Mouse (Mus musculus): ENCODE results near the gene Thnsl1.
"Not testable (repeated sequence)": the region's sequence is repeated elsewhere in the genome, so short reads cannot be mapped to it uniquely, and the experiment has no call there.

Gene Thnsl1

GRCm38 (mm10) chr2:21244104-21244503, 38.6 kb downstream of the Thnsl1 start:
- not testable (repeated sequence) for DNase-seq

GRCm38 (mm10) chr2:21244986-21245385, 39.5 kb downstream of the Thnsl1 start:
- no peak for DNase-seq

- DNase-seq: no peak
Observed at GRCm38 (mm10) chr2:21245477-21246102, 40.1 kb downstream of the Thnsl1 start.

DNA sequence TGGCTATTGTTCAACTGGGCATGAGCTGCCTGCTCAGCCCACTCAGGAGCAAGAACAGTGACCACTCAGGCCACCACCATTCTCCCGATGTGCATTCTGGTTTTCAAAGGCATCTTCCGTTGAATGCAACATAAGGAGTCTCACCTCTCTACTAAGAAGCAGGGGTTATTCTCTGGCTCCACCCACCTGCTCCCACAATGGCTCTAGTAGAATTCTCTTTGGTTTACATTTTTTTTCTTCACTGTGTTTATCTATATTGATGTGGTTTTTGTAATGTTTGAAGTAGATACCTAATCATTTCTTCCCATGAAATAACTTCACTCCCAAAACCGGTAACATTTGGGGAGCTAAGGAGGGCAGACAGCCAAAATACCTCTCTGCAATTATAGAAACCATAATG, 48.1 kb downstream of the Thnsl1 start:
- DNase-seq: no peak

- no peak for DNase-seq
Observed at GRCm38 (mm10) chr2:21254308-21254707, 48.8 kb downstream of the Thnsl1 start.

DNA sequence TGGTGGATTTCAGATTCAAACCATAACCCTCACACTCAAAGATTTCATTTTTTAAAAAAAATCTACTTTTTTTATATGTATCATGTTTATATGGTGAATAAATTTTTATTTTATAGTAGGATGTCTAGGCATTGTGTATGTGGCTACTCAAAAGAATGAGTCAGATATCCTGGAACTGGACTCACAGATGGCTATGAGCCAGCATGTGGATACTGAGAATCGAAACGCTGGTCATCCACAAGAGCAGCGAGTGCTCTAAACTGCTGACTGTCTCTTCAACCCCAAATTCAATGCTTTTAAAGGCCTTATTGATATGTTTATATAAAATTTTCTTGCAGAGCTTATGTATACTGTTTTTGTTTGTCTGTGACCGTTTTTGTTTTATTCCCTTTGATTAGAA, 52.8 kb downstream of the Thnsl1 start:
- DNase-seq: no peak

- no peak for DNase-seq
Observed at GRCm38 (mm10) chr2:21259081-21259480, 53.6 kb downstream of the Thnsl1 start.

DNA sequence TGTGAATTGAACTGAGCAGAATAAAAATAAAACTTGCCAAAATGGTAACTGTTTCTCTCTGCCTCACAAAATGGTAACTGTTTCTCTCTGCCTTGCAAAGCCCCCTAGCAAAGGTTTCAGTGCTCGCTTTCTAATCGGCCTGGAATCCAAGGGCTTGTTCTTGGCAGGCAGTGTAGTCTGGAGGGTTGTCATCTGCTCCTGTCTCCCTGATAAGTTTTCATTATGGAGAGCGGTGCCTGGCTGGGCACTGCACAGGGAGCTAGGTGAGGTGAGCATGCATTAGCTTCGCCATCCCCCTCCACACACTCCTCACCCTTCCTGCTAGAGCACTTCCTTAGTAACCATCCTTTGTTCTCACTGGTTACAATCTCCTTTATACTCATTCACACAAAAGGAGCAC, 54.5 kb downstream of the Thnsl1 start:
- DNase-seq: no peak

GRCm38 (mm10) chr2:21261370-21262006, 56.0 kb downstream of the Thnsl1 start:
- peak; percentile 35 for DNase-seq

DNA sequence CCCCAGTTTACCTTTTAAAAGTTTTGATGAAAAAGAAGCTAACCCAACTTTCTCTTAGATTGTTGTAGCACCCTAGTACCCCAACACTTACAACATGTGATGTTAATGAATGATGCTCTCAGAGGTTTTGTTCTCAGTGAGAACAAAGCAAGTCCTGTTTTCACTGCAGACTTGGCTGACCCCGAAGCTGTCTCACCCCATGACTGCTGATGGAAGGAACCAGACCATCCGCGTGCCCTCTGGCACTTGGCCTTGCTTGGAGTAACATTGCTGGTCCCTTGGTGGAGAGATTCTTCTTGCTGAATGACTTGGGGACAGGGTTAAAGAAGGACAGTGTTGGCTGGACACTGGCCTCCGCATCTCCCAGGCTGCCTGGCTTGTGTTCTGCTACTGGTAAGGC, 58.5 kb downstream of the Thnsl1 start:
- DNase-seq: no peak
